8 mouse cellular contexts compared by ENCODE assay signal in genomic region chr5:119748667-119749066, GRCm38 (mm10).
A peak's percentile ranks its signal among the peaks of the same experiment; 100 is the strongest.
DNase-seq lines count a peak whose midpoint lies in the region; ATAC-seq and TF ChIP-seq lines count a peak whose summit lies in the region.

No protein-coding gene starts in this region.

- H3K9ac ChIP-seq in liver, embryonic 11.5 days (ENCODE audit: low read depth, low read length), result no peak overlapping the region
- H3K9ac ChIP-seq in liver, postnatal 0 days (replicated peaks), result no peak overlapping the region
- H3K9ac ChIP-seq in embryonic facial prominence, embryonic 15.5 days, result no peak overlapping the region
- H3K9ac ChIP-seq in neural tube, embryonic 15.5 days (replicated peaks), result no peak overlapping the region; the same call in 1 of the 2 replicates

- no peaks in the 10 kb centered on the region for H3K36me3 ChIP-seq in liver, embryonic 11.5 days (ENCODE audit: control insufficient read depth, insufficient read depth, low read length)
- H3K36me3 ChIP-seq in liver, postnatal 0 days (replicated peaks; ENCODE audit: insufficient read depth, low read length), result no peaks in the 10 kb centered on the region
- no peaks in the 10 kb centered on the region for H3K36me3 ChIP-seq in embryonic facial prominence, embryonic 15.5 days
- H3K36me3 ChIP-seq in limb, embryonic 10.5 days, result no peaks in the 10 kb centered on the region
- no peaks in the 10 kb centered on the region for H3K36me3 ChIP-seq in neural tube, embryonic 15.5 days

- no peaks in the 10 kb centered on the region for H3K4me1 ChIP-seq in liver, embryonic 11.5 days (replicated peaks; ENCODE audit: control insufficient read depth, insufficient read depth, low read length)
- no peaks in the 10 kb centered on the region for H3K4me1 ChIP-seq in liver, postnatal 0 days (ENCODE audit: insufficient read depth)
- H3K4me1 ChIP-seq in embryonic facial prominence, embryonic 15.5 days, result 0 out of 2 replicates have a peak, but pooled peaks cover 7% of the 10 kb centered on the region
- H3K4me1 ChIP-seq in limb, embryonic 10.5 days, result peaks cover 19% of the 10 kb centered on the region
- peaks cover 8% of the 10 kb centered on the region for H3K4me1 ChIP-seq in neural tube, embryonic 15.5 days

- H3K9me3 ChIP-seq in liver, embryonic 11.5 days (ENCODE audit: control insufficient read depth, low read length), result no peaks in the 10 kb centered on the region
- H3K9me3 ChIP-seq in liver, postnatal 0 days (ENCODE audit: low read length), result peaks cover 5% of the 10 kb centered on the region; the same call in 1 of the 2 replicates
- H3K9me3 ChIP-seq in embryonic facial prominence, embryonic 15.5 days (replicated peaks), result no peaks in the 10 kb centered on the region; the same call in 1 of the 2 replicates
- H3K9me3 ChIP-seq in limb, embryonic 10.5 days (replicated peaks), result no peaks in the 10 kb centered on the region
- no peaks in the 10 kb centered on the region for H3K9me3 ChIP-seq in neural tube, embryonic 15.5 days (replicated peaks)

- H3K27ac ChIP-seq in liver, embryonic 11.5 days (ENCODE audit: low read depth, low read length), result no peak overlapping the region
- no peak overlapping the region for H3K27ac ChIP-seq in liver, postnatal 0 days (ENCODE audit: low read depth)
- no peak overlapping the region for H3K27ac ChIP-seq in embryonic facial prominence, embryonic 15.5 days (replicated peaks)
- no peak overlapping the region; the same call in 1 of the 2 replicates for H3K27ac ChIP-seq in limb, embryonic 10.5 days
- no peak overlapping the region for H3K27ac ChIP-seq in neural tube, embryonic 15.5 days (replicated peaks)

- peak overlapping the region; percentile 34 for H3K4me2 ChIP-seq in liver, embryonic 11.5 days
- H3K4me2 ChIP-seq in liver, postnatal 0 days (ENCODE audit: low read depth, low read length), result no peak overlapping the region
- H3K4me2 ChIP-seq in embryonic facial prominence, embryonic 15.5 days (replicated peaks), result peak overlapping the region; percentile 28
- H3K4me2 ChIP-seq in neural tube, embryonic 15.5 days, result peak overlapping the region; percentile 49

- no peak overlapping the region for H3K4me3 ChIP-seq in liver, embryonic 11.5 days (ENCODE audit: low read depth, low read length)
- H3K4me3 ChIP-seq in liver, postnatal 0 days (ENCODE audit: low read depth, low read length), result no peak overlapping the region
- H3K4me3 ChIP-seq in embryonic facial prominence, embryonic 15.5 days (replicated peaks), result peak overlapping the region; percentile 2; the same call in 1 of the 2 replicates
- peak overlapping the region; percentile 50 for H3K4me3 ChIP-seq in limb, embryonic 10.5 days
- H3K4me3 ChIP-seq in neural tube, embryonic 15.5 days (replicated peaks), result peak overlapping the region; percentile 14

- WGBS in liver, embryonic 11.5 days, result 4% methylated on average over 21 of the region's 21 CpGs
- 3% methylated on average over 21 of the region's 21 CpGs for WGBS in liver, postnatal 0 days (ENCODE audit: insufficient replicate concordance)
- 2% methylated on average over 21 of the region's 21 CpGs for WGBS in embryonic facial prominence, embryonic 15.5 days
- WGBS in limb, embryonic 10.5 days, result under 1% methylated on average over 21 of the region's 21 CpGs
- 1% methylated on average over 21 of the region's 21 CpGs for WGBS in neural tube, embryonic 15.5 days

- H3K27me3 ChIP-seq in liver, embryonic 11.5 days (replicated peaks; ENCODE audit: control insufficient read depth, insufficient read depth, low read length), result peaks cover 31% of the 10 kb centered on the region
- H3K27me3 ChIP-seq in liver, postnatal 0 days (ENCODE audit: insufficient read depth, low read length), result peaks cover 33% of the 10 kb centered on the region
- peaks cover 39% of the 10 kb centered on the region for H3K27me3 ChIP-seq in embryonic facial prominence, embryonic 15.5 days
- H3K27me3 ChIP-seq in limb, embryonic 10.5 days (ENCODE audit: low read depth, poor library complexity, severe bottlenecking), result peaks cover 50% of the 10 kb centered on the region
- H3K27me3 ChIP-seq in neural tube, embryonic 15.5 days (replicated peaks), result peaks cover 70% of the 10 kb centered on the region

- DNase-seq in liver, embryonic 11.5 days (ENCODE audit: low spot score), result no peak
- no peak for DNase-seq in liver, postnatal 0 days
- peak; percentile 72 for DNase-seq in limb, embryonic 10.5 days (ENCODE audit: low spot score)
- DNase-seq in right cerebral cortex, postnatal 4 days, result no peak
- no peak for DNase-seq in urinary bladder, adult 2 months (ENCODE audit: low spot score)
- no peak for DNase-seq in T-cell, adult 2 months (ENCODE audit: low spot score)

- no peak for TF ChIP-seq EP300 in liver, postnatal 0 days (IDR thresholded peaks at IDR 0.05; ENCODE audit: low read depth)

- ATAC-seq in liver, embryonic 11.5 days (replicated peaks; ENCODE audit: low FRiP score), result no peak
- no peak for ATAC-seq in liver, postnatal 0 days
- no peak for ATAC-seq in embryonic facial prominence, embryonic 15.5 days (ENCODE audit: insufficient number of reproducible peaks, low FRiP score, low TSS enrichment, low read depth)
- no peak for ATAC-seq in neural tube, embryonic 15.5 days (ENCODE audit: low FRiP score)

- no peak for TF ChIP-seq CTCF in liver, postnatal 0 days (IDR thresholded peaks at IDR 0.05; ENCODE audit: low read depth)

Comparison
In these comparisons a context has a peak if more than half of its experiments do, and no peak if none do; other contexts are left out.
1. H3K4me3 ChIP-seq: peak in embryonic facial prominence, embryonic 15.5 days (single experiment), limb, embryonic 10.5 days (single experiment) and neural tube, embryonic 15.5 days (single experiment); none in liver, embryonic 11.5 days (single experiment) and liver, postnatal 0 days (single experiment).